Comparison of ENCODE assay signal across 8 mouse cellular contexts in the genomic region with DNA sequence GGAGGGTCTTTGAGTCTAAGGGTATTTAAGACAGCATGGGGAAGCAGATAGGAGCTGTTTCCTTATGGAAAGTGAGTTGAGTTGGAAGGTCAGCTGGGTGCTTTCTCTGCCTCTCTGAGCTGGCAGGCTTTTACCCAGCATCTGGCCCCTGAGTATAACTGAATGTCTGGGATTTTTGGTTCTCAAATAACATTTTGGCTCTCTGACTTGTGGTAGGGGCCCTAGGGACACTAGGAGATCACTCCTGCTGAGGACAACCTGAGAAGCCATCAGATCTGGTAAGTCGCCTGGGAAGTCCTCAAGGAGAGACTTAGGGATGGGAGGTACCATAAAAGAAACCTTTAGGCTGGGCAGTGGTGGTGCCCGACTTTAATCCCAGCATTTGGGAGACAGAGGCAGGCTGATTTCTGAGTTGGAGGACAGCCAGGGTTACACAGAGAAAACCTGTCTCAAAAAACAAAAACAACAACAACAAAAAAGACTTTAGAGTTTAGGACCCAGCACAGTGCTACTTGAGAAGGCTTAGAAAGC. TPM values are rescaled to one million over a fixed set of nuclear protein-coding genes. Genes with fewer than 3 reads are reported as not detected.
DNase-seq lines count a peak whose midpoint lies in the region; ATAC-seq and TF ChIP-seq lines count a peak whose summit lies in the region.

A gene (plus strand): TSS at position 51 of the 531 bp plus-strand sequence.

- H3K4me2 ChIP-seq in kidney, embryonic 14.5 days (replicated peaks; ENCODE audit: low read depth, low read length) = no peak within 1 kb of the TSS

- H3K4me3 ChIP-seq in kidney, embryonic 14.5 days (ENCODE audit: low read length) = no peak within 1 kb of the TSS
- H3K4me3 ChIP-seq in G1E (ENCODE audit: low read depth, low read length) = no peak within 1 kb of the TSS
- H3K4me3 ChIP-seq in embryonic facial prominence, embryonic 10.5 days = no peak within 1 kb of the TSS
- H3K4me3 ChIP-seq in small intestine, adult 2 months (ENCODE audit: low read depth, low read length) = no peak within 1 kb of the TSS

- H3K36me3 ChIP-seq in kidney, embryonic 14.5 days (ENCODE audit: control insufficient read depth, insufficient read depth, low read length) = no peaks in the 10 kb centered on the region
- H3K36me3 ChIP-seq in G1E (replicated peaks) = peaks cover 3% of the 10 kb centered on the region
- no peaks in the 10 kb centered on the region for H3K36me3 ChIP-seq in embryonic facial prominence, embryonic 10.5 days (replicated peaks)
- H3K36me3 ChIP-seq in small intestine, adult 2 months (ENCODE audit: control insufficient read depth, insufficient read depth, low read length) = no peaks in the 10 kb centered on the region

- no peaks in the 10 kb centered on the region for H3K9me3 ChIP-seq in kidney, embryonic 14.5 days (ENCODE audit: control insufficient read depth, low read length)
- H3K9me3 ChIP-seq in G1E (replicated peaks) = no peaks in the 10 kb centered on the region
- H3K9me3 ChIP-seq in embryonic facial prominence, embryonic 10.5 days = no peaks in the 10 kb centered on the region

- no peak for TF ChIP-seq CTCF in G1E (IDR thresholded peaks at IDR 0.05; ENCODE audit: low read depth, low read length)
- TF ChIP-seq CTCF in small intestine, adult 2 months (IDR thresholded peaks at IDR 0.05; ENCODE audit: extremely low read depth, insufficient read length, insufficient replicate concordance, low read depth, low read length) = no peak

- peak; percentile 26; the same call in 1 of the 2 replicates for TF ChIP-seq POLR2A in small intestine, adult 2 months (IDR thresholded peaks at IDR 0.05; ENCODE audit: low read depth, low read length)

- H3K4me1 ChIP-seq in kidney, embryonic 14.5 days (ENCODE audit: control insufficient read depth, insufficient read depth, low read length) = peaks cover 6% of the 10 kb centered on the region; the same call in 1 of the 2 replicates
- H3K4me1 ChIP-seq in G1E (ENCODE audit: insufficient read depth, low read depth, low read length) = peaks cover 13% of the 10 kb centered on the region
- peaks cover 10% of the 10 kb centered on the region for H3K4me1 ChIP-seq in embryonic facial prominence, embryonic 10.5 days
- H3K4me1 ChIP-seq in small intestine, adult 2 months (ENCODE audit: control insufficient read depth, insufficient read depth, insufficient read length, low read length) = no peaks in the 10 kb centered on the region; the same call in 1 of the 2 replicates

- 34% methylated on average over 2 of the region's 2 CpGs for WGBS in kidney, embryonic 14.5 days
- 34% methylated on average over 2 of the region's 2 CpGs for WGBS in embryonic facial prominence, embryonic 10.5 days
- 32% methylated on average over 2 of the region's 2 CpGs for WGBS in small intestine, adult 2 months

- no peak for ATAC-seq in kidney, embryonic 14.5 days (ENCODE audit: low FRiP score, low TSS enrichment)
- no peak for ATAC-seq in G1E (ENCODE audit: extremely low read depth, insufficient number of reproducible peaks, low FRiP score, poor library complexity, severe bottlenecking)
- ATAC-seq in granulocyte monocyte progenitor cell, adult 5-6 weeks (replicated peaks; ENCODE audit: poor library complexity, severe bottlenecking) = no peak

- no peak within 1 kb of the TSS for H3K27ac ChIP-seq in kidney, embryonic 14.5 days (ENCODE audit: low read depth, low read length)
- H3K27ac ChIP-seq in embryonic facial prominence, embryonic 10.5 days (replicated peaks) = no peak within 1 kb of the TSS
- H3K27ac ChIP-seq in small intestine, adult 2 months (ENCODE audit: insufficient read depth, low read depth, low read length) = no peak within 1 kb of the TSS

- H3K9ac ChIP-seq in kidney, embryonic 14.5 days (ENCODE audit: low read depth, low read length) = no peak within 1 kb of the TSS

- no peaks in the 10 kb centered on the region for H3K27me3 ChIP-seq in kidney, embryonic 14.5 days (ENCODE audit: control insufficient read depth, insufficient read depth, low read length)
- H3K27me3 ChIP-seq in G1E (ENCODE audit: insufficient read depth, low read length) = peaks cover 2% of the 10 kb centered on the region
- H3K27me3 ChIP-seq in embryonic facial prominence, embryonic 10.5 days (replicated peaks; ENCODE audit: low read depth, poor library complexity, severe bottlenecking) = no peaks in the 10 kb centered on the region
- H3K27me3 ChIP-seq in small intestine, adult 2 months (ENCODE audit: control insufficient read depth, insufficient read depth, low read length) = no peaks in the 10 kb centered on the region; the same call in 1 of the 2 replicates

- DNase-seq in kidney, postnatal 4 days = no peak
- no peak for DNase-seq in G1E (ENCODE audit: low spot score)
- DNase-seq in embryonic facial prominence, embryonic 10.5 days (ENCODE audit: low spot score) = peak; percentile 14
- no peak for DNase-seq in layer of hippocampus, postnatal 25 days (ENCODE audit: extremely low spot score in 1 of 2, low spot score in 1 of 2)
- DNase-seq in ovary, adult 18-20 months (ENCODE audit: low spot score) = no peak

RNA-seq across cellular contexts. Expression of the gene that starts here (rescaled TPM):
- polyA plus RNA-seq in kidney, embryonic 14.5 days (2014; fragmentation: Nextera tagmentation; extraction: Ambion mirVana) = 12.1 and 14.5 TPM in 2 replicates
- total RNA-seq in G1E (2014; fragmentation: Nextera tagmentation) (6.3 and 6.7 TPM in 2 replicates), G1E (2017) (13.5 and 14.1 TPM in 2 replicates)
- 12.7 and 13.3 TPM in 2 replicates for polyA plus RNA-seq in G1E (2012)
- polyA plus RNA-seq in embryonic facial prominence, embryonic 10.5 days (2016; fragmentation: Nextera tagmentation; extraction: Ambion mirVana) = 26.0 and 27.2 TPM in 2 replicates
- total RNA-seq in layer of hippocampus, postnatal 25 days (2021) = 10 to 100 TPM; 19.5 to 20.0 TPM
- polyA plus RNA-seq in small intestine, adult 2 months (2012; rRNA removed) = 1.1 and 1.4 TPM in 2 replicates
- total RNA-seq in granulocyte monocyte progenitor cell, adult 5-6 weeks (2014; fragmentation: Nextera tagmentation) = 9.1 and 16.2 TPM in 2 replicates
- 8.4 and 17.7 TPM in 2 replicates for total RNA-seq in granulocyte monocyte progenitor cell, adult 5-6 weeks (2017)
